Mouse (Mus musculus) neural tube, embryonic 10.5 days (tissue): ENCODE results near the gene Gpx3.
"Not testable (repeated sequence)": the region's sequence is repeated elsewhere in the genome, so short reads cannot be mapped to it uniquely, and the experiment has no call there.

Experiments used
- DNase-seq: peaks from one replicate; pipeline ENCODE4 v3.0.0-alpha.2; 2017; ENCODE audit warnings: low spot score; ENCODE audit errors: extremely low spot score

The Gpx3 gene

GRCm38 (mm10) chr11:54902333-54903323 lies at the start of gene Gpx3:
TSS of gene Gpx3 (plus strand) at chr11:54902453.
- DNase-seq = peak; percentile 77

- DNase-seq = not testable (repeated sequence)
Observed at GRCm38 (mm10) chr11:54858880-54859279, 43.4 kb upstream of the Gpx3 start.

- DNase-seq = no peak
Observed at GRCm38 (mm10) chr11:54859322-54860165, 42.7 kb upstream of the Gpx3 start.

- peak; percentile 93 for DNase-seq
Observed at GRCm38 (mm10) chr11:54860256-54861038, 41.8 kb upstream of the Gpx3 start, which contains the start of gene Lyrm7. TSS of gene Lyrm7 (minus strand) at chr11:54860916.

- no peak for DNase-seq
Observed at GRCm38 (mm10) chr11:54861471-54862420, 40.5 kb upstream of the Gpx3 start.

GRCm38 (mm10) chr11:54862621-54863520 lies 39.4 kb upstream of the Gpx3 start:
- no peak for DNase-seq

- DNase-seq = no peak
Observed at GRCm38 (mm10) chr11:54865330-54866085, 36.7 kb upstream of the Gpx3 start.

- DNase-seq = peak; percentile 92
Observed at GRCm38 (mm10) chr11:54866119-54867048, 35.9 kb upstream of the Gpx3 start, which contains the start of gene Hint1. TSS of gene Hint1 (plus strand) at chr11:54866383.

GRCm38 (mm10) chr11:54867049-54867385 lies 35.2 kb upstream of the Gpx3 start:
- no peak for DNase-seq

- no peak for DNase-seq
Observed at GRCm38 (mm10) chr11:54867903-54868434, 34.3 kb upstream of the Gpx3 start.

- no peak for DNase-seq
Observed at GRCm38 (mm10) chr11:54868445-54868844, 33.8 kb upstream of the Gpx3 start.

- DNase-seq = no peak
Observed at GRCm38 (mm10) chr11:54869318-54869717, 32.9 kb upstream of the Gpx3 start.

GRCm38 (mm10) chr11:54871831-54872537 lies 30.3 kb upstream of the Gpx3 start:
- no peak for DNase-seq

GRCm38 (mm10) chr11:54876031-54876430 lies 26.2 kb upstream of the Gpx3 start:
- DNase-seq = no peak

- no peak for DNase-seq
Observed at GRCm38 (mm10) chr11:54878893-54879292, 23.4 kb upstream of the Gpx3 start.

- DNase-seq = no peak
Observed at GRCm38 (mm10) chr11:54879434-54879833, 22.8 kb upstream of the Gpx3 start.
